Mouse (Mus musculus) bone marrow, adult 2 months (tissue): ENCODE measurements at regions not wholly inside any gene's neighbourhood (a gene's known extent, or its start where the extent isn't known, plus 50 kb on each side); places are given as distances from the start of the nearest gene placed in this dataset.

Experiments
- CTCF ChIP-seq: fragments of 200-500 bp; IDR thresholded peaks from 2 replicates; pipeline ENCODE4 v1.5.1; 2011; ENCODE audit warnings: low read length, control low read depth; ENCODE audit not compliant: control insufficient read depth, insufficient read depth
- POLR2A ChIP-seq: fragments of 200-500 bp; IDR thresholded peaks from 2 replicates; pipeline ENCODE4 v1.6.1; 2011; ENCODE audit warnings: low read depth, mild to moderate bottlenecking, control low read depth, low read length, borderline replicate concordance; ENCODE audit not compliant: control insufficient read depth

DNA sequence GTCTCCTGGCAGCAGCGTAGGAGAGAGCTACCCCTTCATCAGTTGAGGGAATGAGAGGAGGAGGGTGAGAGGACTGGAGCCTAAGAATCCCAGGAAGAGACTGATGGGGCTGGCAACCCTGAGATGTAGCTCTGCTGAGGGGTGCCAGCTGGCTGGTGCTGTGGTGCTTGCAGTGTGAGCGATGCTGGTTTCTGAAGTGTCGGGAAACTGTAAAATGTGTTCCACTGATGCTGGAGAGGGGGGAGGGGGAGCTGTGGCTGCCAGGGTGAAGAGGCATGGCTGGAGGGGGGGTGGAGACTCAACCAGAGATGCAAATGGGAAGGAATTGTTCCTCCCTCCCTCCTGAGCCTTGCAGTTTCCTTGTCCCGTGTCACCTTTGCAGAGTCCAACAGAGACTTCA is 102.0 kb upstream of the Max start:
- TF ChIP-seq CTCF (no peak), POLR2A (no peak)
